Mouse (Mus musculus): ENCODE results near the gene Tmprss6.

DNA sequence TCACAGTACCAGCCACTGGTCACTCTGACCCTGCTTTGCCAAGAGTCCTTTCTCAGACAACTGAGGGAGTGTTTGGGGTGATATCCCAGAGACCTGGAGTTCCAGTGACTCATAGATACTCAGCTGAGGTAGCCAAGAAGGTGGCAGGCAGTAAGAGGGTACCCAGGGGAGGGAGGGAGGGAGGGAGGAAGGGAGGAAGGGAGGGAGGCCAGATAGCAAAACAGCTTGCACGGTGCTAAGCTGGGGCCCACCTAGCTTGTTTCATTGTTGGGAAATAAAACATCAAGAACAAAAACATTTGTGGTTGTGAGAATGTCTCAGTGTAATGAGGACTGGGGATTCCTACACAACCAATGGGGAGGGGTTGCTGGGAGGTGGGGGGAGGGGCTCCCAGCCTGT is 54.7 kb downstream of the Tmprss6 start:
- no peak for TF ChIP-seq CTCF (IDR thresholded peaks at IDR 0.05; ENCODE audit: low read depth, low read length)
- no peak for TF ChIP-seq GATA1 (IDR thresholded peaks at IDR 0.05; ENCODE audit: borderline replicate concordance, low read length)
- no peak for TF ChIP-seq POLR2AphosphoS5 (IDR thresholded peaks at IDR 0.05; ENCODE audit: insufficient replicate concordance, low read depth, low read length)
- no peak for TF ChIP-seq TAL1 (conservative IDR thresholded peaks at IDR 0.05; ENCODE audit: low read depth, low read length)
- no peak for TF ChIP-seq GATA2 (IDR thresholded peaks at IDR 0.05; ENCODE audit: borderline replicate concordance, low read depth, low read length)

Measured in G1E (cell line).